Mouse (Mus musculus) brain, embryonic 14.5 days (tissue): ENCODE results near the gene Fnbp4.

Source experiments
- CTCF ChIP-seq: fragments of 200-500 bp; IDR thresholded peaks from 2 replicates; pipeline ENCODE4 v1.5.1; 2012; ENCODE audit warnings: inconsistent platforms, mild to moderate bottlenecking, moderate library complexity, borderline replicate concordance; ENCODE audit not compliant: insufficient read depth, insufficient read length; ENCODE audit errors: extremely low read depth
- POLR2A ChIP-seq: fragments of 200-500 bp; IDR thresholded peaks from 2 replicates; pipeline ENCODE4 v1.6.1; 2012; ENCODE audit warnings: mild to moderate bottlenecking, inconsistent platforms, borderline replicate concordance; ENCODE audit not compliant: poor library complexity, insufficient read depth, insufficient read length, severe bottlenecking; ENCODE audit errors: extremely low read depth

DNA sequence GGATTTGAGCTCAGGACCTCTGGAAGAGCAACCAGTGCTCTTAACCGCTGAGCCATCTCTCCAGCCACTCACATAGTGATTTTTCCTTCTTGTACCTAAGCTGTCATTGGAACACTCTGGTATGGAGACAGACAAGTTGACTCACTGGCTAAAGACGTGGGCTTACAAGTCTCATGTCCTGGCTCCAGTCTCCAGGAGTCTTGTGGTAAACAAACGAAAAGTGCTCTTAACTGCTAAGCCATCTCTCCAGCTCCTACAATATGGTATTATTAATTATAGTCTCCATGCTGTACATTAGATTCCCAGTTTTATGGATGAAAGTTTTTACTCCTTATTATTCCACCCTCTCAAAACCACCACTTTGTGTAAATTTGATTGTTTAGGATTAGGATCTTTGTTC lies 20.0 kb downstream of the Fnbp4 start:
- TF ChIP-seq CTCF: no peak
- TF ChIP-seq POLR2A: no peak
